ENCODE assay signal across 9 mouse cellular contexts in genomic region chr11:103656520-103656919, GRCm38 (mm10). TPM values are rescaled to one million over a fixed set of nuclear protein-coding genes. Genes with fewer than 3 reads are reported as not detected.
A peak's percentile ranks its signal among the peaks of the same experiment; 100 is the strongest.
DNase-seq lines count a peak whose midpoint lies in the region; ATAC-seq and TF ChIP-seq lines count a peak whose summit lies in the region.
"Had no signal": no experiment of that assay in that cellular context is flagged by ENCODE, and none has a peak within 500 bp of the region (broad histone marks: within the 10 kb centered on the region; RNA-seq: fewer than 3 reads in every experiment).

No protein-coding gene starts in this region.

- no peak for TF ChIP-seq EP300 in liver, embryonic 14.5 days (IDR thresholded peaks at IDR 0.05; ENCODE audit: low read depth)

- no peak for ATAC-seq in liver, embryonic 14.5 days (ENCODE audit: insufficient read depth)

- H3K27ac ChIP-seq in thymus, adult 2 months (ENCODE audit: control insufficient read depth, insufficient read depth, low read length), result no peak overlapping the region
- H3K27ac ChIP-seq in liver, embryonic 14.5 days, result no peak overlapping the region
- H3K27ac ChIP-seq: macrophage had no signal

- WGBS in thymus, adult 2 months, result 15% methylated on average over 3 of the region's 3 CpGs
- WGBS in liver, embryonic 14.5 days (ENCODE audit: insufficient replicate concordance), result 3% methylated on average over 3 of the region's 3 CpGs

- H3K4me3 ChIP-seq in thymus, adult 2 months (ENCODE audit: control insufficient read depth, insufficient read depth, low read length), result no peak overlapping the region
- H3K4me3 ChIP-seq in liver, embryonic 14.5 days (ENCODE audit: insufficient read depth in 1 of 2, low read depth in 2 of 2, low read length in 2 of 2), result no peak overlapping the region

- H3K9me3 ChIP-seq in liver, embryonic 14.5 days (ENCODE audit: control insufficient read depth, low read length), result no peaks in the 10 kb centered on the region

- H3K27me3 ChIP-seq in thymus, adult 2 months (ENCODE audit: control insufficient read depth, insufficient read depth, low read length), result no peaks in the 10 kb centered on the region
- H3K27me3 ChIP-seq in liver, embryonic 14.5 days (ENCODE audit: control insufficient read depth, insufficient read depth, low read length), result peaks cover 4% of the 10 kb centered on the region

- peak; percentile 35 to 40 for DNase-seq in adrenal gland, adult 18-20 months (ENCODE audit: low spot score in 2 of 2)
- DNase-seq in adrenal gland, adult 2 months, result no peak
- DNase-seq in thymus, adult 2 months, result peak; percentile 28
- DNase-seq in thymus, adult 18-20 months, result no peak
- DNase-seq in liver, embryonic 14.5 days (ENCODE audit: low read depth in 3 of 3, low spot score in 3 of 3), result peak in 2 of 3 experiments; percentile 19 to 28
- peak; percentile 40 for DNase-seq in yolk sac, embryonic 10.5 days (ENCODE audit: low spot score)
- no peak for DNase-seq in left cerebral cortex, adult 18-20 months (ENCODE audit: low spot score in 2 of 2)
- DNase-seq in frontal cortex, postnatal 36 days (ENCODE audit: low spot score in 2 of 2), result no peak

- H3K4me2 ChIP-seq in liver, embryonic 14.5 days (ENCODE audit: low read depth), result no peak overlapping the region

- H3K36me3 ChIP-seq in thymus, adult 2 months (ENCODE audit: control insufficient read depth, insufficient read depth, low read length), result no peaks in the 10 kb centered on the region
- H3K36me3 ChIP-seq in liver, embryonic 14.5 days (replicated peaks; ENCODE audit: control insufficient read depth, insufficient read depth, low read depth), result no peaks in the 10 kb centered on the region

- no peaks in the 10 kb centered on the region for H3K4me1 ChIP-seq in thymus, adult 2 months (replicated peaks; ENCODE audit: control insufficient read depth, insufficient read depth, low read length)
- no peaks in the 10 kb centered on the region for H3K4me1 ChIP-seq in liver, embryonic 14.5 days (replicated peaks; ENCODE audit: control insufficient read depth in 2 of 2, insufficient read depth in 2 of 2, low read length in 1 of 2)

- no peak for TF ChIP-seq CTCF in thymus, adult 2 months (IDR thresholded peaks at IDR 0.05; ENCODE audit: borderline replicate concordance, control insufficient read depth, extremely low read depth, insufficient read depth, low read length, poor library complexity)
- no peak for TF ChIP-seq CTCF in liver, embryonic 14.5 days (IDR thresholded peaks at IDR 0.05; ENCODE audit: low read depth)

- no peak for TF ChIP-seq POLR2A in thymus, adult 2 months (IDR thresholded peaks at IDR 0.05; ENCODE audit: control insufficient read depth, extremely low read depth, insufficient read depth, low read length, poor library complexity)

- no peak overlapping the region for H3K9ac ChIP-seq in liver, embryonic 14.5 days (replicated peaks)

RNA-seq across cellular contexts. Expression of gene Rprml, which starts 7.2 kb away (rescaled TPM):
- 1 to 10 TPM in 1 of 2 experiments, not detected in 1; 1.1 TPM for total RNA-seq in adrenal gland, adult 18-20 months (2021)
- under 1 TPM in 1 of 2 experiments, not detected in 1; 0.48 TPM for total RNA-seq in adrenal gland, adult 2 months (2021)
- 1.1 and 1.2 TPM in 2 replicates for polyA plus RNA-seq in adrenal gland, adult 2 months (2012; rRNA removed)
- polyA plus RNA-seq in thymus, adult 2 months (2012; rRNA removed), result 0.09 TPM in 1 of 2 replicates, not detected in the other
- not detected in 2 replicates for polyA plus RNA-seq in liver, embryonic 14.5 days (2012; rRNA removed)
- polyA plus RNA-seq in liver, embryonic 14.5 days (2014; fragmentation: Nextera tagmentation; extraction: Ambion mirVana), result not detected in 2 replicates
- total RNA-seq in left cerebral cortex, adult 18-20 months (2021), result 10 to 100 TPM; 84.7 to 92.0 TPM
- polyA plus RNA-seq: macrophage had no signal

RNA-seq across cellular contexts. Expression of gene Lyzl6, which starts 17.8 kb away (rescaled TPM):
- not detected for total RNA-seq in adrenal gland, adult 18-20 months (2021)
- not detected for total RNA-seq in adrenal gland, adult 2 months (2021)
- not detected in 2 replicates for polyA plus RNA-seq in adrenal gland, adult 2 months (2012; rRNA removed)
- not detected in 2 replicates for polyA plus RNA-seq in thymus, adult 2 months (2012; rRNA removed)
- polyA plus RNA-seq in liver, embryonic 14.5 days (2012; rRNA removed), result not detected in 2 replicates
- not detected in 2 replicates for polyA plus RNA-seq in liver, embryonic 14.5 days (2014; fragmentation: Nextera tagmentation; extraction: Ambion mirVana)
- total RNA-seq in left cerebral cortex, adult 18-20 months (2021), result not detected
- polyA plus RNA-seq: macrophage had no signal

RNA-seq across cellular contexts. Expression of gene Gm884, which starts 35.6 kb away (rescaled TPM):
- not detected for total RNA-seq in adrenal gland, adult 18-20 months (2021)
- total RNA-seq in adrenal gland, adult 2 months (2021), result not detected
- polyA plus RNA-seq in adrenal gland, adult 2 months (2012; rRNA removed), result not detected in 2 replicates
- not detected in 2 replicates for polyA plus RNA-seq in thymus, adult 2 months (2012; rRNA removed)
- not detected in 2 replicates for polyA plus RNA-seq in liver, embryonic 14.5 days (2012; rRNA removed)
- not detected in 2 replicates for polyA plus RNA-seq in liver, embryonic 14.5 days (2014; fragmentation: Nextera tagmentation; extraction: Ambion mirVana)
- total RNA-seq in left cerebral cortex, adult 18-20 months (2021), result under 1 TPM; 0.02 to 0.05 TPM
- polyA plus RNA-seq: macrophage had no signal

RNA-seq across cellular contexts. Expression of gene Gosr2, which starts 41.2 kb away (rescaled TPM):
- total RNA-seq in adrenal gland, adult 18-20 months (2021), result 10 to 100 TPM; 83.6 to 83.9 TPM
- total RNA-seq in adrenal gland, adult 2 months (2021), result 100 to 1,000 TPM in 1 of 2 experiments, 10 to 100 TPM in 1; 82.7 to 101 TPM
- 56.3 and 76.7 TPM in 2 replicates for polyA plus RNA-seq in adrenal gland, adult 2 months (2012; rRNA removed)
- polyA plus RNA-seq in thymus, adult 2 months (2012; rRNA removed), result 99.8 and 101 TPM in 2 replicates
- polyA plus RNA-seq in liver, embryonic 14.5 days (2012; rRNA removed), result 25.4 and 27.6 TPM in 2 replicates
- polyA plus RNA-seq in liver, embryonic 14.5 days (2014; fragmentation: Nextera tagmentation; extraction: Ambion mirVana), result 39.1 and 40.3 TPM in 2 replicates
- total RNA-seq in left cerebral cortex, adult 18-20 months (2021), result 10 to 100 TPM; 70.3 to 80.4 TPM

Comparison
In these comparisons a context has a peak if more than half of its experiments do, and no peak if none do; other contexts are left out.
1. DNase-seq: peak in adrenal gland, adult 18-20 months (2 of 2), thymus, adult 2 months (single experiment), liver, embryonic 14.5 days (2 of 3) and yolk sac, embryonic 10.5 days (single experiment); none in adrenal gland, adult 2 months (single experiment), thymus, adult 18-20 months (0 of 2), left cerebral cortex, adult 18-20 months (0 of 2) and frontal cortex, postnatal 36 days (0 of 2).
2. RNA of gene Rprml, which starts 7.2 kb away (total RNA-seq): 84.7 to 92.0 TPM in left cerebral cortex, adult 18-20 months; 1.1 TPM in adrenal gland, adult 18-20 months and 0.48 TPM in adrenal gland, adult 2 months; every median in the first group is over 10 times any median in the second.